Mouse (Mus musculus) thymus, postnatal 36 days (tissue): ENCODE measurements around the gene Selenow.

ENCODE experiments used
- DNase-seq, 2 experiments: peaks; one replicate each; pipeline ENCODE4 v3.0.0; 2022; ENCODE audit warnings: mixed read lengths in 2 of 2

Gene Selenow

GRCm38 (mm10) chr7:15905861-15906260 lies 16.3 kb downstream of the Selenow start:
- no peak for DNase-seq

GRCm38 (mm10) chr7:15901366-15902048 lies 20.7 kb downstream of the Selenow start:
- no peak for DNase-seq

GRCm38 (mm10) chr7:15894251-15894650 lies 28.0 kb downstream of the Selenow start:
- DNase-seq: no peak

GRCm38 (mm10) chr7:15884127-15884526 lies 38.1 kb downstream of the Selenow start:
- DNase-seq: no peak

- DNase-seq: no peak
Observed at GRCm38 (mm10) chr7:15882317-15882716, 39.9 kb downstream of the Selenow start, which contains the start of gene Crxos. Gene Crxos, plus strand, starts transcription at chr7:15882617.

GRCm38 (mm10) chr7:15881831-15882230 lies 40.4 kb downstream of the Selenow start:
- no peak for DNase-seq

- DNase-seq: no peak
Observed at GRCm38 (mm10) chr7:15881388-15881787, 40.8 kb downstream of the Selenow start.

- no peak for DNase-seq
Observed at GRCm38 (mm10) chr7:15879756-15880155, 42.4 kb downstream of the Selenow start, which contains the start of gene Crx. Gene Crx, minus strand, starts transcription at chr7:15879968.
